Comparison of ENCODE assay signal across 15 mouse cellular contexts in the genomic region with DNA sequence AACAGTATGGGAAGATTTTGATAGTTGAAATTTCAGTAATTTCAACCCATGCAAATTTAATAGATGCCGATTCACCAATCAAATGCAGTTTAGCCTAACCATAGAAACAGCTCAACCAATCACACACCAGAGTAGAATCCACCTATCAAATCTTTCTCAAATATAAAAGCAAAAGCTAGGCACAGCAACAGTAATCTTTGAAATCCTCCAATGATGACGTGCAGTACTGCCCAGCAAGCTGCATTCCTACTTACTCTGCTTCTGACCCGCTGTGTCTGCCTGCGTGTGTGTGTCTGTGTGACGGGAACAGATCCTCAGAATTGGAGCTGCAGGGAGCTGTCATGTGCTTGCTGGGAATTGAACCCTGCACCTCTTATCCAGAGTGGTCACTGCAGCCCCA. TPM values are rescaled to one million over a fixed set of nuclear protein-coding genes. Genes with fewer than 3 reads are reported as not detected.
DNase-seq lines count a peak whose midpoint lies in the region; ATAC-seq and TF ChIP-seq lines count a peak whose summit lies in the region.
"Had no signal": no experiment of that assay in that cellular context is flagged by ENCODE, and none has a peak within 500 bp of the region (broad histone marks: within the 10 kb centered on the region; RNA-seq: fewer than 3 reads in every experiment).

No protein-coding gene starts in this region.

- H3K9me3 ChIP-seq in embryonic facial prominence, embryonic 13.5 days: no peaks in the 10 kb centered on the region
- H3K9me3 ChIP-seq in embryonic facial prominence, embryonic 10.5 days: no peaks in the 10 kb centered on the region
- no peaks in the 10 kb centered on the region for H3K9me3 ChIP-seq in kidney, embryonic 15.5 days (replicated peaks)
- no peaks in the 10 kb centered on the region for H3K9me3 ChIP-seq in kidney, embryonic 16.5 days (ENCODE audit: low read length)
- H3K9me3 ChIP-seq: hindbrain, embryonic 15.5 days had no signal

- H3K4me2 ChIP-seq in embryonic facial prominence, embryonic 13.5 days: peak overlapping the region; percentile 37; the same call in 1 of the 2 replicates
- 0 out of 2 replicates have a peak overlapping the region, but pooled peaks have one; percentile 1 for H3K4me2 ChIP-seq in kidney, embryonic 15.5 days
- H3K4me2 ChIP-seq in kidney, embryonic 16.5 days (replicated peaks; ENCODE audit: low read depth, low read length): no peak overlapping the region

- 78% methylated on average over 5 of the region's 5 CpGs for whole genome bisulfite sequencing in embryonic facial prominence, embryonic 13.5 days
- WGBS in embryonic facial prominence, embryonic 10.5 days: 89% methylated on average over 5 of the region's 5 CpGs
- WGBS in kidney, embryonic 15.5 days: 81% methylated on average over 5 of the region's 5 CpGs
- 78% methylated on average over 5 of the region's 5 CpGs for WGBS in kidney, embryonic 16.5 days

- H3K9ac ChIP-seq in embryonic facial prominence, embryonic 13.5 days: 0 out of 2 replicates have a peak overlapping the region, but pooled peaks have one; percentile 40
- no peak overlapping the region for H3K9ac ChIP-seq in kidney, embryonic 15.5 days
- H3K9ac ChIP-seq in kidney, embryonic 16.5 days (replicated peaks; ENCODE audit: low read length): no peak overlapping the region; the same call in 1 of the 2 replicates
- H3K9ac ChIP-seq: hindbrain, embryonic 15.5 days had no signal

- ATAC-seq in embryonic facial prominence, embryonic 13.5 days (ENCODE audit: insufficient number of reproducible peaks, insufficient read depth, low FRiP score, low TSS enrichment, low read depth): no peak
- ATAC-seq in kidney, embryonic 15.5 days (replicated peaks; ENCODE audit: low FRiP score): no peak
- ATAC-seq in kidney, embryonic 16.5 days (ENCODE audit: low FRiP score, low TSS enrichment): no peak
- ATAC-seq in frontal cortex, adult (ENCODE audit: low TSS enrichment): no peak
- ATAC-seq: Patski had no signal

- no peaks in the 10 kb centered on the region for H3K27me3 ChIP-seq in embryonic facial prominence, embryonic 13.5 days
- H3K27me3 ChIP-seq in embryonic facial prominence, embryonic 10.5 days (replicated peaks; ENCODE audit: low read depth, poor library complexity, severe bottlenecking): no peaks in the 10 kb centered on the region
- H3K27me3 ChIP-seq in kidney, embryonic 15.5 days: no peaks in the 10 kb centered on the region
- H3K27me3 ChIP-seq in kidney, embryonic 16.5 days (ENCODE audit: insufficient read depth, low read length): no peaks in the 10 kb centered on the region
- H3K27me3 ChIP-seq: hindbrain, embryonic 15.5 days; Patski had no signal

- no peak for TF ChIP-seq CTCF in brain, embryonic 14.5 days (IDR thresholded peaks at IDR 0.05; ENCODE audit: borderline replicate concordance, extremely low read depth, insufficient read depth, insufficient read length)

- peaks cover 66% of the 10 kb centered on the region for H3K36me3 ChIP-seq in embryonic facial prominence, embryonic 13.5 days
- H3K36me3 ChIP-seq in embryonic facial prominence, embryonic 10.5 days (replicated peaks): peaks cover 74% of the 10 kb centered on the region
- peaks cover 66% of the 10 kb centered on the region for H3K36me3 ChIP-seq in kidney, embryonic 15.5 days
- peaks cover 59% of the 10 kb centered on the region for H3K36me3 ChIP-seq in kidney, embryonic 16.5 days (ENCODE audit: insufficient read depth, low read length)

- H3K4me1 ChIP-seq in embryonic facial prominence, embryonic 13.5 days: peaks cover 28% of the 10 kb centered on the region
- H3K4me1 ChIP-seq in embryonic facial prominence, embryonic 10.5 days: peaks cover 11% of the 10 kb centered on the region
- peaks cover 27% of the 10 kb centered on the region for H3K4me1 ChIP-seq in kidney, embryonic 15.5 days
- H3K4me1 ChIP-seq in kidney, embryonic 16.5 days (ENCODE audit: insufficient read depth, low read length): peaks cover 18% of the 10 kb centered on the region

- DNase-seq in embryonic facial prominence, embryonic 10.5 days (ENCODE audit: low spot score): no peak
- peak; percentile 45 for DNase-seq in 416B (ENCODE audit: low read depth)
- DNase-seq in brain, embryonic 14.5 days (ENCODE audit: low read depth): peak; percentile 17
- no peak for DNase-seq in natural killer cell, adult 2 months (ENCODE audit: low spot score in 2 of 2)
- DNase-seq: cerebellum, adult 8-10 months; kidney, adult 9 months; right cerebral cortex, postnatal 25 days; thymus, postnatal 25 days had no signal

- no peak overlapping the region for H3K27ac ChIP-seq in embryonic facial prominence, embryonic 13.5 days
- H3K27ac ChIP-seq in embryonic facial prominence, embryonic 10.5 days (replicated peaks): no peak overlapping the region
- no peak overlapping the region for H3K27ac ChIP-seq in kidney, embryonic 15.5 days
- no peak overlapping the region for H3K27ac ChIP-seq in kidney, embryonic 16.5 days (ENCODE audit: low read length)
- H3K27ac ChIP-seq: hindbrain, embryonic 15.5 days; macrophage had no signal

- no peak overlapping the region for H3K4me3 ChIP-seq in embryonic facial prominence, embryonic 13.5 days
- H3K4me3 ChIP-seq in embryonic facial prominence, embryonic 10.5 days: no peak overlapping the region
- peak overlapping the region; percentile 7; the same call in 1 of the 2 replicates for H3K4me3 ChIP-seq in kidney, embryonic 15.5 days (replicated peaks)
- H3K4me3 ChIP-seq in kidney, embryonic 16.5 days (ENCODE audit: low read length): no peak overlapping the region
- H3K4me3 ChIP-seq: hindbrain, embryonic 15.5 days had no signal

- TF ChIP-seq POLR2A in brain, embryonic 14.5 days (IDR thresholded peaks at IDR 0.05; ENCODE audit: borderline replicate concordance, extremely low read depth, insufficient read depth, insufficient read length, poor library complexity, severe bottlenecking): no peak

RNA-seq across cellular contexts. Expression of gene H3f3a, which starts 4.9 kb away (rescaled TPM):
- polyA plus RNA-seq in embryonic facial prominence, embryonic 13.5 days (2015; fragmentation: Nextera tagmentation; extraction: Ambion mirVana): 2,801 and 3,318 TPM in 2 replicates
- 2,636 and 2,772 TPM in 2 replicates for polyA plus RNA-seq in embryonic facial prominence, embryonic 10.5 days (2016; fragmentation: Nextera tagmentation; extraction: Ambion mirVana)
- 2,677 and 2,753 TPM in 2 replicates for polyA plus RNA-seq in kidney, embryonic 15.5 days (2015; fragmentation: Nextera tagmentation; extraction: Ambion mirVana)
- 2,516 and 2,589 TPM in 2 replicates for polyA plus RNA-seq in kidney, embryonic 16.5 days (2015; fragmentation: Nextera tagmentation; extraction: Ambion mirVana)
- 2,000 and 2,211 TPM in 2 replicates for polyA plus RNA-seq in brain, embryonic 14.5 days (2012; rRNA removed)

RNA-seq across cellular contexts. Expression of gene Sde2, which starts 42.1 kb away (rescaled TPM):
- 36.0 and 42.7 TPM in 2 replicates for polyA plus RNA-seq in embryonic facial prominence, embryonic 13.5 days (2015; fragmentation: Nextera tagmentation; extraction: Ambion mirVana)
- 45.4 and 46.8 TPM in 2 replicates for polyA plus RNA-seq in embryonic facial prominence, embryonic 10.5 days (2016; fragmentation: Nextera tagmentation; extraction: Ambion mirVana)
- 37.0 and 38.7 TPM in 2 replicates for polyA plus RNA-seq in kidney, embryonic 15.5 days (2015; fragmentation: Nextera tagmentation; extraction: Ambion mirVana)
- polyA plus RNA-seq in kidney, embryonic 16.5 days (2015; fragmentation: Nextera tagmentation; extraction: Ambion mirVana): 41.4 and 42.8 TPM in 2 replicates
- polyA plus RNA-seq in brain, embryonic 14.5 days (2012; rRNA removed): 22.0 and 25.5 TPM in 2 replicates

Comparison
In these comparisons a context has a peak if more than half of its experiments do, and no peak if none do; other contexts are left out.
1. DNase-seq: peak in 416B (single experiment) and brain, embryonic 14.5 days (single experiment); none in embryonic facial prominence, embryonic 10.5 days (single experiment) and natural killer cell, adult 2 months (0 of 2).